Mouse (Mus musculus) embryonic facial prominence, embryonic 12.5 days (tissue): Measurements from ENCODE around the gene Ctdspl. TPM values are rescaled to one million over a fixed set of nuclear protein-coding genes. Genes with fewer than 3 reads are reported as not detected.

Experiments used
- ATAC-seq: fragments of 200-750 bp; cut with Nextera tagmentation; 2 replicates; pipeline ENCODE4 v1.8.0; 2017; ENCODE audit not compliant: insufficient number of reproducible peaks, insufficient read depth, low FRiP score, low TSS enrichment
- H3K27ac ChIP-seq: fragments of 300-500 bp; sonication (generic); 2 replicates; pipeline ENCODE4 v1.5.1; 2016; ENCODE audit warnings: mild to moderate bottlenecking
- H3K27me3 ChIP-seq: fragments of 300-500 bp; sonication (generic); 2 replicates; pipeline ENCODE4 v1.6.1; 2016; ENCODE audit warnings: mild to moderate bottlenecking, moderate library complexity
- H3K36me3 ChIP-seq: fragments of 300-500 bp; sonication (generic); 2 replicates; pipeline ENCODE4 v1.6.1; 2016; ENCODE audit warnings: mild to moderate bottlenecking
- H3K4me1 ChIP-seq: fragments of 300-500 bp; sonication (generic); 2 replicates; pipeline ENCODE4 v1.6.1; 2016
- H3K4me2 ChIP-seq: fragments of 300-500 bp; sonication (generic); replicated peaks from 2 replicates; pipeline ENCODE4 v1.6.1; 2016; ENCODE audit warnings: mild to moderate bottlenecking, moderate library complexity
- H3K4me3 ChIP-seq: fragments of 300-500 bp; sonication (generic); 2 replicates; pipeline ENCODE4 v1.5.1; 2016; ENCODE audit warnings: mild to moderate bottlenecking
- H3K9ac ChIP-seq: fragments of 300-500 bp; sonication (generic); 2 replicates; pipeline ENCODE4 v1.6.1; 2016; ENCODE audit warnings: mild to moderate bottlenecking, moderate library complexity
- H3K9me3 ChIP-seq: fragments of 300-500 bp; sonication (generic); 2 replicates; pipeline ENCODE4 v1.6.1; 2016; ENCODE audit warnings: mild to moderate bottlenecking, moderate library complexity
- WGBS: fragments of 180-500 bp; shearing (Covaris S2); methylation state at CpG from one replicate; pipeline ENCODE4 v1.1.7; 2016; 5-methylcytosine and 5-hydroxymethylcytosine counted together
- polyA plus RNA-seq: library from polyadenylated mRNA; unstranded; fragments of >200 nt; fragmentation: Nextera tagmentation; extraction: Ambion mirVana; gene quantifications from 2 replicates; pipeline ENCODE4 v1.2.1, GENCODE M21; 2016

Ctdspl gene
- polyA plus RNA-seq, 1 experiment from 2014 or later: 16.0 TPM

GRCm38 (mm10) chr9:119073184-119073895 lies 147.1 kb downstream of the Ctdspl start:
- H3K4me2 ChIP-seq: no peak overlapping the region
- 79% methylated on average over 15 of the region's 15 CpGs for WGBS
- no peak for ATAC-seq
- no peak overlapping the region for H3K4me3 ChIP-seq
- no peak overlapping the region for H3K27ac ChIP-seq
- H3K9me3 ChIP-seq: no peaks in the 10 kb centered on the region
- peaks cover 8% of the 10 kb centered on the region; the same call in 1 of the 2 replicates for H3K4me1 ChIP-seq
- no peaks in the 10 kb centered on the region for H3K27me3 ChIP-seq
- peaks cover 45% of the 10 kb centered on the region for H3K36me3 ChIP-seq
- no peak overlapping the region for H3K9ac ChIP-seq

DNA sequence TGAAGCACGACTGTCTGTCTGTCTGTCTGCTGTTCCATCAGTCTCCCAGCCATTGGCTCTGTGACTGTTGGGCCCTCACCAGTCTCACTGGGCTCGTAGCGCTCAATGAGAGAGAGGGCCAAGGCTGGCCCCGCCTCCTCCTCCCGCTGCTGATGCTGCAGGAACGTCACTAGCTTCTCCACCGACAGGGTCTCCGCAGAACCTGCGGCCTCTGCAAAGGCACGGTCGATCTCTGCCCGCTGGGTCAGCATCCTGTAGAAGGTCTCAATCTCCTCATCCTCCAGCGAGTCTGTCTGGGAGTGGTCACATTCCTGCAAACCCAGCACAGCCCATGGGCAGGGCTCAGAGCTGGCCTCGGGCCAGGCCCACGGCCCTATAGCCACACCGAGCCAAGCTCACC lies 149.4 kb downstream of the Ctdspl start:
- peaks cover 50% of the 10 kb centered on the region for H3K36me3 ChIP-seq
- no peak for ATAC-seq
- H3K27ac ChIP-seq: no peak overlapping the region

DNA sequence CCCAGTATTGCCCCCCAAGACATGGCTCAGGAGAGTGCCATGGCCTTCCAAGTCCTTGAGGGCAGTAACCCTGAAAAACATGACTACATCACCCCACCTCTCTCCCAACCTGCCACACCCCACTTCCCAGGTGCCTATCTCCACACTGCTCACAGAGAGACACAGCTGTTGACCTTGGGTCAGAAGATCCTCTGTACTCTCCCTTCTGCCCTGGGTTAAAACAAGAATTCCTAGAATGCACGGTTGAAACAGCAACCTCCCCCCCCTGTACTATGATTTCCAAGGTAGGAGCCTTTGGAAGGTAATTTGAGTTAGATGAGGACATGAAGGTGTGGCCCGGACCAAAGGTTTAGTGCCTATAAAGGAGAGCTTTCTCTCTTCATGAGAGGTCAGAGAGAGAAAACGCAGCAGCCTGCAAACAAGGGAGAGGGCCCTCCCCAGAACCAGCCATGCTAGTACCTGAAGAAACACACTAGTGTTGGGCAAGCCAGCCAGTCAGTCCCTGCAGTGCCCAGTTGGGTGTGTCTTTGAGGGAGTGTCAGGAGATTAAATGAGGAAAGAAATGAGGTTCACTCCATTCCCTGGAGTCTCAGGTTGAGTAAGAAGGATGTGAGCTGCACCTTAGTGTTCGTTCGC lies 153.9 kb downstream of the Ctdspl start:
- Histone ChIP-seq H3K4me1 (peaks cover 10% of the 10 kb centered on the region), H3K4me3 (no peak overlapping the region), H3K27ac (no peak overlapping the region), H3K4me2 (no peak overlapping the region), H3K9ac (no peak overlapping the region), H3K27me3 (no peaks in the 10 kb centered on the region), H3K36me3 (peaks cover 27% of the 10 kb centered on the region), H3K9me3 (no peaks in the 10 kb centered on the region)
- WGBS: 75% methylated on average over 5 of the region's 5 CpGs
- no peak for ATAC-seq

More for the DNA sequence above, 149.4 kb downstream of the Ctdspl start:
- Histone ChIP-seq H3K27me3 (no peaks in the 10 kb centered on the region), H3K4me1 (0 out of 2 replicates have a peak, but pooled peaks cover 3% of the 10 kb centered on the region), H3K4me2 (no peak overlapping the region), H3K9ac (no peak overlapping the region), H3K4me3 (no peak overlapping the region), H3K9me3 (no peaks in the 10 kb centered on the region)
- WGBS: 70% methylated on average over 16 of the region's 16 CpGs

DNA sequence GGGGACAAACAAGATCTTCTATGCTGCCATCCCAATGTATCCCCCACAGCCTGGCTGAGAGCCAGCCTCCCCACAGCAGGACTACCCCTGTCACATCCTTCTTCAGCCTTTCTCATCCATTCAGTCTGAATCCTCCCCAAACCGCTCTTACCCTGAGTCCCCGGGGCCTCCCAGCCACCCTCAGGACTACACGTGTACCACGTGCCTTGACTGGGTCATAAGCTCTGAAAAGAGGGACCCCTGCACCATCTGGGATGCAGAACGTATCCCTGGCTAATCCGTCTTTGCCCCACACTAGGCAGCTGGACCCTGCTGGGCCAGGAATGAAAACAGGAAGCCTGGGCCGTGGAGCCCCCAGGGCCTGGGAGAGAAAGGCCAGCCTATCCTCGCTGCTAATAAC lies 155.8 kb downstream of the Ctdspl start:
- H3K4me1 ChIP-seq: peaks cover 17% of the 10 kb centered on the region
- WGBS: 4% methylated on average over 8 of the region's 8 CpGs
- H3K27ac ChIP-seq: peak overlapping the region; percentile 47; the same call in 1 of the 2 replicates
- H3K9me3 ChIP-seq: no peaks in the 10 kb centered on the region
- H3K27me3 ChIP-seq: no peaks in the 10 kb centered on the region
- peak; percentile 53; the same call in 1 of the 2 replicates for ATAC-seq
- peaks cover 13% of the 10 kb centered on the region; the same call in 1 of the 2 replicates for H3K36me3 ChIP-seq
- no peak overlapping the region for H3K4me3 ChIP-seq
- H3K9ac ChIP-seq: no peak overlapping the region
- H3K4me2 ChIP-seq: no peak overlapping the region

GRCm38 (mm10) chr9:119082656-119083430 lies 156.6 kb downstream of the Ctdspl start:
- WGBS: 52% methylated on average over 7 of the region's 7 CpGs
- peak overlapping the region; percentile 47 for H3K27ac ChIP-seq
- H3K9me3 ChIP-seq: no peaks in the 10 kb centered on the region
- H3K27me3 ChIP-seq: no peaks in the 10 kb centered on the region
- peaks cover 19% of the 10 kb centered on the region for H3K4me1 ChIP-seq
- no peak overlapping the region for H3K4me2 ChIP-seq
- no peak overlapping the region for H3K9ac ChIP-seq
- peaks cover 10% of the 10 kb centered on the region; the same call in 1 of the 2 replicates for H3K36me3 ChIP-seq
- H3K4me3 ChIP-seq: no peak overlapping the region
- no peak for ATAC-seq

GRCm38 (mm10) chr9:119083966-119084365 lies 157.7 kb downstream of the Ctdspl start:
- Histone ChIP-seq H3K4me3 (no peak overlapping the region), H3K27me3 (no peaks in the 10 kb centered on the region), H3K27ac (no peak overlapping the region), H3K9ac (no peak overlapping the region), H3K4me2 (no peak overlapping the region), H3K9me3 (no peaks in the 10 kb centered on the region), H3K4me1 (peaks cover 29% of the 10 kb centered on the region), H3K36me3 (0 out of 2 replicates have a peak, but pooled peaks cover 3% of the 10 kb centered on the region)
- 83% methylated on average over 10 of the region's 10 CpGs for WGBS
- no peak for ATAC-seq

DNA sequence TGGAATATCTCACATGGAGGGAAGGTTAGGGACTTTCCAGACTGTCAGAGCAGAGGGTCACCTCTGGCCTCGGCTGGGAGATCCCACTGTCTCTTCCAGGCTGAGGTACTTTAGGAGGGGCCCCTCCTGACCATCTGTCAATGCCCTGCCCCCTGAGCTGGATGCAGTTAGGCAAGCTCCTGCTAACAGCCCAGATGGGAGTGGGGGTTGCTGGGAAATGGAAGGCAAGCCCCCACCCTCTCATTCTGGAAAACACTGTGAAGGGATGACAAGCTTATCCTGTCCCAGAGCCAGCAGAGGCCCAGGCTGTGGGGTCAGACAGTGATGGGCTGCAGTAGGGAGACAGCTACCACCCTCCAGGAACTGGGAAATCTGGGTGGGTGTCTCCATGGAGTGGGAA lies 160.2 kb downstream of the Ctdspl start:
- Histone ChIP-seq H3K9me3 (no peaks in the 10 kb centered on the region), H3K4me3 (no peak overlapping the region), H3K9ac (no peak overlapping the region), H3K4me2 (no peak overlapping the region), H3K36me3 (no peaks in the 10 kb centered on the region), H3K4me1 (peaks cover 34% of the 10 kb centered on the region), H3K27me3 (peaks cover 6% of the 10 kb centered on the region; the same call in 1 of the 2 replicates), H3K27ac (no peak overlapping the region)
- 38% methylated on average over 1 of the region's 1 CpGs for WGBS
- ATAC-seq: no peak

- H3K4me1 ChIP-seq: peaks cover 37% of the 10 kb centered on the region
- peak overlapping the region; percentile 59; the same call in 1 of the 2 replicates for H3K4me2 ChIP-seq
- WGBS: 85% methylated on average over 5 of the region's 5 CpGs
- H3K36me3 ChIP-seq: no peaks in the 10 kb centered on the region
- H3K9me3 ChIP-seq: no peaks in the 10 kb centered on the region
- H3K4me3 ChIP-seq: no peak overlapping the region
- H3K27me3 ChIP-seq: peaks cover 14% of the 10 kb centered on the region
- no peak overlapping the region for H3K9ac ChIP-seq
- no peak overlapping the region for H3K27ac ChIP-seq
- no peak for ATAC-seq
These were observed 161.1 kb downstream of the Ctdspl start for GRCm38 (mm10) chr9:119087309-119087708.

GRCm38 (mm10) chr9:119088148-119088801 lies 162.0 kb downstream of the Ctdspl start:
- Histone ChIP-seq H3K27me3 (peaks cover 15% of the 10 kb centered on the region), H3K36me3 (no peaks in the 10 kb centered on the region), H3K9ac (0 out of 2 replicates have a peak overlapping the region, but pooled peaks have one; percentile 8), H3K9me3 (no peaks in the 10 kb centered on the region), H3K27ac (peak overlapping the region; percentile 63), H3K4me1 (peaks cover 34% of the 10 kb centered on the region; the same call in 1 of the 2 replicates), H3K4me2 (peak overlapping the region; percentile 59), H3K4me3 (peak overlapping the region; percentile 35)
- WGBS: 2% methylated on average over 24 of the region's 24 CpGs
- ATAC-seq: peak; percentile 78

DNA sequence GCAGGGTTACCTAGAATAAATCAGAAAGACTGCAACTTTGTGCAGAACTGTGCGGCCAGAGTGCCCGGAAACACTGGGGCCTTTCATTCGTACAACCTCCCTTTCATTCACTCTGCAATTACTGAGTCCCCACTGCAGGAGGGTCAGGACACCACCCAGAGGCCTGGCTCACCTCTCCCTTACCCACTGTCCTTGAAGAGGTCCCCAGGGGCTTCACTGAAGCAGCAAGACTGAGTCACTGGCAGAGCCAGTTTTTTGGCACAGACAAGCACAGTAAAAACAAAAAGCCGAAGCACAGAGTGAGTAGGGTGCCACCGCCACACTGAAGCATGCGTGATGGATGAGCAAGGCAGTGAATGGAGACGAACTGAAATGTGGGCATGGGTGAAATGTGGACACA lies 163.2 kb downstream of the Ctdspl start:
- Histone ChIP-seq H3K4me2 (no peak overlapping the region), H3K9me3 (no peaks in the 10 kb centered on the region), H3K27ac (peak overlapping the region; percentile 27; the same call in 1 of the 2 replicates), H3K4me3 (no peak overlapping the region), H3K9ac (no peak overlapping the region), H3K36me3 (no peaks in the 10 kb centered on the region), H3K4me1 (peaks cover 38% of the 10 kb centered on the region), H3K27me3 (peaks cover 18% of the 10 kb centered on the region)
- WGBS: 43% methylated on average over 7 of the region's 7 CpGs
- ATAC-seq: no peak

GRCm38 (mm10) chr9:119090462-119090861 lies 164.2 kb downstream of the Ctdspl start:
- Histone ChIP-seq H3K4me3 (no peak overlapping the region), H3K27ac (no peak overlapping the region), H3K4me2 (no peak overlapping the region), H3K27me3 (peaks cover 23% of the 10 kb centered on the region), H3K9ac (no peak overlapping the region), H3K9me3 (no peaks in the 10 kb centered on the region), H3K36me3 (no peaks in the 10 kb centered on the region), H3K4me1 (peaks cover 38% of the 10 kb centered on the region)
- no peak for ATAC-seq
- WGBS: over 99% methylated on average over 5 of the region's 5 CpGs
